In the genomic region with DNA sequence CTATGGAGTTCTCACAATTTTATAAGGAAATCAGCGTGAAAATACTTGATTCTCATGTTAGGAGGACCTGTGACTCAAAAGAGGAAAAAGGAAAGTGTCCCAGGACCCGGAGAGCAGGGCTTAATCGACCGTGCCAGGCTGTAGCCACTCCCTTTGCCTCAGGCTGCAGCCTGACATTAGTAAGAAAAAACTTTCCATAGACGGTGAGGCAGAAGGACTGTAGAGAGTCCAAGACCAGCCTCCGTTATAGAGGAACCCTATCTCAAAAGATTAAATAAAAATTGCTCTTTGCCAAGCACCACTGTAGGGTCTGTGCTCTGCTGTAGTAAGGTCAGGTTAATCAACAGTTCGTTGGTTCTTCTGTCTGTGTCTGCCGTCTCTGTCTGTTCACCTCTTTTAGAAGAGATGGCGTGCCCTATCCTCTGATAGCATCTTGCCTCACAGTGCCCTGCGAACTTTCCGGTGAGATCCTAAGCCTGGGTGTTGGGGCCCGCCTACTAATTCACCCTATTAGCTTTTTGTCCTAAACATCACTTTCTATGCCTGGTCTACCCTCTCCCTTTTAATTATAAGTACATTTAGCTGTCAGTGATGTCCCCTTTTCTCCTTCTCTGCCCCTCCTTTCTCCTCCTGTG, we compare ENCODE assay signal across 7 mouse cellular contexts. TPM values are rescaled to one million over a fixed set of nuclear protein-coding genes. Genes with fewer than 3 reads are reported as not detected.
DNase-seq lines count a peak whose midpoint lies in the region; ATAC-seq and TF ChIP-seq lines count a peak whose summit lies in the region.

No protein-coding gene starts in this region.

- H3K79me2 ChIP-seq in liver, adult 2 months (ENCODE audit: control insufficient read depth, insufficient read depth, low read length): no peaks in the 10 kb centered on the region

- DNase-seq in adipocyte (ENCODE audit: low spot score): peak; percentile 73
- peak; percentile 71 for DNase-seq in embryonic facial prominence, embryonic 14.5 days (ENCODE audit: low spot score)
- DNase-seq in hindbrain, embryonic 14.5 days (ENCODE audit: low spot score): no peak
- peak; percentile 64 for DNase-seq in liver, adult 2 months (ENCODE audit: extremely low read depth, low read depth, low spot score)
- DNase-seq in neural tube, embryonic 11.5 days (ENCODE audit: low spot score): no peak
- DNase-seq in thymus, postnatal 25 days: no peak
- no peak for DNase-seq in right cerebral cortex, postnatal 4 days

- no peak for TF ChIP-seq CTCF in liver, adult 2 months (IDR thresholded peaks at IDR 0.05; ENCODE audit: low read depth, low read length)

- peak overlapping the region; percentile 89 for H3K27ac ChIP-seq in embryonic facial prominence, embryonic 14.5 days (replicated peaks; ENCODE audit: low read depth, low read length)
- H3K27ac ChIP-seq in hindbrain, embryonic 14.5 days: peak overlapping the region; percentile 80; the same call in 1 of the 2 replicates
- peak overlapping the region; percentile 81 for H3K27ac ChIP-seq in liver, adult 2 months (replicated peaks; ENCODE audit: insufficient read depth, low read depth, low read length)
- no peak overlapping the region for H3K27ac ChIP-seq in neural tube, embryonic 11.5 days (ENCODE audit: low read depth, low read length)

- peaks cover 3% of the 10 kb centered on the region; the same call in 1 of the 2 replicates for H3K27me3 ChIP-seq in embryonic facial prominence, embryonic 14.5 days (replicated peaks; ENCODE audit: control insufficient read depth, insufficient read depth, low read length)
- peaks cover 42% of the 10 kb centered on the region for H3K27me3 ChIP-seq in hindbrain, embryonic 14.5 days (ENCODE audit: control insufficient read depth, insufficient read depth, low read length)
- H3K27me3 ChIP-seq in liver, adult 2 months (ENCODE audit: control insufficient read depth, insufficient read depth, low read length): no peaks in the 10 kb centered on the region
- H3K27me3 ChIP-seq in neural tube, embryonic 11.5 days (ENCODE audit: control insufficient read depth, insufficient read depth, low read length): peaks cover 7% of the 10 kb centered on the region; the same call in 1 of the 2 replicates

- peak overlapping the region; percentile 42 for H3K4me3 ChIP-seq in embryonic facial prominence, embryonic 14.5 days (ENCODE audit: low read depth, low read length)
- H3K4me3 ChIP-seq in hindbrain, embryonic 14.5 days (replicated peaks; ENCODE audit: low read length): peak overlapping the region; percentile 36
- peak overlapping the region; percentile 4; the same call in 1 of the 2 replicates for H3K4me3 ChIP-seq in liver, adult 2 months (ENCODE audit: insufficient read depth, low read depth, low read length)
- peak overlapping the region; percentile 43; the same call in 1 of the 2 replicates for H3K4me3 ChIP-seq in neural tube, embryonic 11.5 days (ENCODE audit: low read depth, low read length)

- H3K9ac ChIP-seq in embryonic facial prominence, embryonic 14.5 days (ENCODE audit: low read depth, low read length): peak overlapping the region; percentile 58
- peak overlapping the region; percentile 36; the same call in 1 of the 2 replicates for H3K9ac ChIP-seq in hindbrain, embryonic 14.5 days
- H3K9ac ChIP-seq in liver, adult 2 months (ENCODE audit: low read depth, low read length): peak overlapping the region; percentile 74
- H3K9ac ChIP-seq in neural tube, embryonic 11.5 days (ENCODE audit: low read length): peak overlapping the region; percentile 57

- ATAC-seq in embryonic facial prominence, embryonic 14.5 days (ENCODE audit: low read depth): no peak
- ATAC-seq in hindbrain, embryonic 14.5 days (ENCODE audit: low FRiP score): no peak
- ATAC-seq in neural tube, embryonic 11.5 days (ENCODE audit: insufficient read depth, low FRiP score, low TSS enrichment): no peak

- TF ChIP-seq POLR2A in liver, adult 2 months (IDR thresholded peaks at IDR 0.05; ENCODE audit: extremely low read depth, insufficient read depth, low read length): no peak

- no peaks in the 10 kb centered on the region for H3K36me3 ChIP-seq in embryonic facial prominence, embryonic 14.5 days (ENCODE audit: control insufficient read depth, insufficient read depth, low read length)
- no peaks in the 10 kb centered on the region for H3K36me3 ChIP-seq in hindbrain, embryonic 14.5 days (replicated peaks; ENCODE audit: control insufficient read depth, insufficient read depth)
- H3K36me3 ChIP-seq in liver, adult 2 months (ENCODE audit: control insufficient read depth, insufficient read depth, low read length): no peaks in the 10 kb centered on the region
- no peaks in the 10 kb centered on the region for H3K36me3 ChIP-seq in neural tube, embryonic 11.5 days (ENCODE audit: control insufficient read depth, insufficient read depth, low read length)

- WGBS in embryonic facial prominence, embryonic 14.5 days: 9% methylated on average over 12 of the region's 12 CpGs
- 15% methylated on average over 12 of the region's 12 CpGs for WGBS in hindbrain, embryonic 14.5 days
- 14% methylated on average over 12 of the region's 12 CpGs for WGBS in liver, adult 2 months
- WGBS in neural tube, embryonic 11.5 days: 15% methylated on average over 12 of the region's 12 CpGs

- no peaks in the 10 kb centered on the region for H3K4me1 ChIP-seq in embryonic facial prominence, embryonic 14.5 days (ENCODE audit: control insufficient read depth, insufficient read depth, low read length)
- H3K4me1 ChIP-seq in hindbrain, embryonic 14.5 days (replicated peaks; ENCODE audit: control insufficient read depth, insufficient read depth, low read length): 0 out of 2 replicates have a peak, but pooled peaks cover 6% of the 10 kb centered on the region
- peaks cover 7% of the 10 kb centered on the region for H3K4me1 ChIP-seq in liver, adult 2 months (ENCODE audit: control insufficient read depth, insufficient read depth, low read length)
- peaks cover 3% of the 10 kb centered on the region; the same call in 1 of the 2 replicates for H3K4me1 ChIP-seq in neural tube, embryonic 11.5 days (ENCODE audit: control insufficient read depth, insufficient read depth, low read length)

- H3K4me2 ChIP-seq in embryonic facial prominence, embryonic 14.5 days (ENCODE audit: low read depth, low read length): peak overlapping the region; percentile 59
- H3K4me2 ChIP-seq in hindbrain, embryonic 14.5 days (replicated peaks): peak overlapping the region; percentile 78
- H3K4me2 ChIP-seq in neural tube, embryonic 11.5 days (ENCODE audit: low read depth): peak overlapping the region; percentile 76

- no peaks in the 10 kb centered on the region for H3K9me3 ChIP-seq in embryonic facial prominence, embryonic 14.5 days (ENCODE audit: control insufficient read depth, low read length)
- no peaks in the 10 kb centered on the region for H3K9me3 ChIP-seq in hindbrain, embryonic 14.5 days (ENCODE audit: control insufficient read depth, low read length)
- H3K9me3 ChIP-seq in neural tube, embryonic 11.5 days (ENCODE audit: control insufficient read depth, low read length): no peaks in the 10 kb centered on the region

RNA-seq across cellular contexts. Expression of a gene that starts 1.0 kb away (rescaled TPM):
- polyA plus RNA-seq in embryonic facial prominence, embryonic 14.5 days (2014; fragmentation: Nextera tagmentation; extraction: Ambion mirVana): 0.69 and 2.3 TPM in 2 replicates
- 0.34 and 0.56 TPM in 2 replicates for polyA plus RNA-seq in hindbrain, embryonic 14.5 days (2014; fragmentation: Nextera tagmentation; extraction: Ambion mirVana)
- 3.6 and 10.1 TPM in 2 replicates for total RNA-seq in liver, adult 2 months (2014; rRNA removed)
- polyA plus RNA-seq in liver, adult 2 months (2012; rRNA removed): 10.0 and 11.2 TPM in 2 replicates
- 0.13 and 0.37 TPM in 2 replicates for polyA plus RNA-seq in neural tube, embryonic 11.5 days (2014; fragmentation: Nextera tagmentation; extraction: Ambion mirVana)

RNA-seq across cellular contexts. Expression of a gene that starts 9.7 kb away (rescaled TPM):
- polyA plus RNA-seq in embryonic facial prominence, embryonic 14.5 days (2014; fragmentation: Nextera tagmentation; extraction: Ambion mirVana): not detected in 2 replicates
- not detected in 2 replicates for polyA plus RNA-seq in hindbrain, embryonic 14.5 days (2014; fragmentation: Nextera tagmentation; extraction: Ambion mirVana)
- not detected in 2 replicates for total RNA-seq in liver, adult 2 months (2014; rRNA removed)
- polyA plus RNA-seq in liver, adult 2 months (2012; rRNA removed): not detected in 2 replicates
- not detected in 2 replicates for polyA plus RNA-seq in neural tube, embryonic 11.5 days (2014; fragmentation: Nextera tagmentation; extraction: Ambion mirVana)

RNA-seq across cellular contexts. Expression of a gene that starts 12.0 kb away (rescaled TPM):
- polyA plus RNA-seq in embryonic facial prominence, embryonic 14.5 days (2014; fragmentation: Nextera tagmentation; extraction: Ambion mirVana): 7.3 TPM in 2 replicates
- 7.5 and 11.6 TPM in 2 replicates for polyA plus RNA-seq in hindbrain, embryonic 14.5 days (2014; fragmentation: Nextera tagmentation; extraction: Ambion mirVana)
- total RNA-seq in liver, adult 2 months (2014; rRNA removed): 0.18 and 0.60 TPM in 2 replicates
- 0.45 TPM in 2 replicates for polyA plus RNA-seq in liver, adult 2 months (2012; rRNA removed)
- polyA plus RNA-seq in neural tube, embryonic 11.5 days (2014; fragmentation: Nextera tagmentation; extraction: Ambion mirVana): 1.1 and 1.9 TPM in 2 replicates

RNA-seq across cellular contexts. Expression of a gene that starts 12.5 kb away (rescaled TPM):
- 0.99 and 1.0 TPM in 2 replicates for polyA plus RNA-seq in embryonic facial prominence, embryonic 14.5 days (2014; fragmentation: Nextera tagmentation; extraction: Ambion mirVana)
- polyA plus RNA-seq in hindbrain, embryonic 14.5 days (2014; fragmentation: Nextera tagmentation; extraction: Ambion mirVana): 1.9 TPM in 2 replicates
- total RNA-seq in liver, adult 2 months (2014; rRNA removed): 0.18 TPM in 1 of 2 replicates, not detected in the other
- polyA plus RNA-seq in liver, adult 2 months (2012; rRNA removed): 0.05 TPM in 1 of 2 replicates, not detected in the other
- polyA plus RNA-seq in neural tube, embryonic 11.5 days (2014; fragmentation: Nextera tagmentation; extraction: Ambion mirVana): 1.8 and 2.0 TPM in 2 replicates

RNA-seq across cellular contexts. Expression of a gene that starts 21.7 kb away (rescaled TPM):
- 151 and 159 TPM in 2 replicates for polyA plus RNA-seq in embryonic facial prominence, embryonic 14.5 days (2014; fragmentation: Nextera tagmentation; extraction: Ambion mirVana)
- polyA plus RNA-seq in hindbrain, embryonic 14.5 days (2014; fragmentation: Nextera tagmentation; extraction: Ambion mirVana): 92.9 and 97.8 TPM in 2 replicates
- 7.9 and 11.1 TPM in 2 replicates for total RNA-seq in liver, adult 2 months (2014; rRNA removed)
- polyA plus RNA-seq in liver, adult 2 months (2012; rRNA removed): 55.1 and 63.0 TPM in 2 replicates
- 209 and 211 TPM in 2 replicates for polyA plus RNA-seq in neural tube, embryonic 11.5 days (2014; fragmentation: Nextera tagmentation; extraction: Ambion mirVana)

Comparison
In these comparisons a context has a peak if more than half of its experiments do, and no peak if none do; other contexts are left out.
1. DNase-seq: peak in adipocyte (single experiment), embryonic facial prominence, embryonic 14.5 days (single experiment) and liver, adult 2 months (single experiment); none in hindbrain, embryonic 14.5 days (single experiment), neural tube, embryonic 11.5 days (single experiment), thymus, postnatal 25 days (single experiment) and right cerebral cortex, postnatal 4 days (single experiment).
2. Peak in every context shown above with its lines, with median percentiles within 50 percentile points of each other: H3K4me2 ChIP-seq, H3K4me3 ChIP-seq and H3K9ac ChIP-seq.